Mouse (Mus musculus) ES-Bruce4 (cell line): ENCODE results near the gene Mars. TPM values are rescaled to one million over a fixed set of nuclear protein-coding genes. Genes with fewer than 3 reads are reported as not detected.

Experiments used
- H3K27ac ChIP-seq: 2 replicates; pipeline ENCODE4 v1.5.1; 2012; ENCODE audit warnings: low read length, inconsistent platforms; ENCODE audit not compliant: insufficient read depth
- H3K27me3 ChIP-seq: 2 replicates; pipeline ENCODE4 v1.6.1; 2012; ENCODE audit warnings: mild to moderate bottlenecking, low read length, inconsistent platforms; ENCODE audit not compliant: control insufficient read depth, poor library complexity, insufficient read depth, severe bottlenecking
- H3K36me3 ChIP-seq: 2 replicates; pipeline ENCODE4 v1.6.1; 2012; ENCODE audit warnings: inconsistent platforms, mild to moderate bottlenecking, low read length, moderate library complexity; ENCODE audit not compliant: control insufficient read depth, poor library complexity, insufficient read depth, severe bottlenecking
- H3K4me1 ChIP-seq: one replicate; pipeline ENCODE4 v1.8.1; 2011; ENCODE audit warnings: low read length; ENCODE audit not compliant: control insufficient read depth, insufficient read depth
- H3K4me3 ChIP-seq: 2 replicates; pipeline ENCODE4 v1.5.1; 2011; ENCODE audit warnings: low read depth, mild to moderate bottlenecking, low read length
- H3K9ac ChIP-seq: 2 replicates; pipeline ENCODE4 v1.6.1; 2012; ENCODE audit warnings: low read depth, mild to moderate bottlenecking, inconsistent platforms; ENCODE audit not compliant: poor library complexity, severe bottlenecking
- H3K9me3 ChIP-seq: replicated peaks from 2 replicates; pipeline ENCODE4 v1.6.1; 2012; ENCODE audit warnings: mild to moderate bottlenecking, low read length, inconsistent platforms; ENCODE audit not compliant: control insufficient read depth, poor library complexity, insufficient read depth, severe bottlenecking
- CTCF ChIP-seq: IDR thresholded peaks from one replicate; pipeline ENCODE4 v1.8.1; 2011; ENCODE audit warnings: low read depth, low read length
- EP300 ChIP-seq: IDR thresholded peaks from 2 replicates; pipeline ENCODE4 v1.6.1; 2011; ENCODE audit warnings: low read depth, low read length; ENCODE audit not compliant: insufficient read depth
- POLR2A ChIP-seq: IDR thresholded peaks from one replicate; pipeline ENCODE4 v1.8.1; 2011; ENCODE audit warnings: low read length; ENCODE audit not compliant: insufficient read depth
- polyA plus RNA-seq: library from polyadenylated mRNA; stranded (reverse); fragments of >200 nt; gene quantifications from 2 replicates; pipeline ENCODE4 v1.2.4, GENCODE M21; 2011; ENCODE audit warnings: low read depth; ENCODE audit not compliant: missing spikeins, insufficient read depth, insufficient read length

Gene Mars
- polyA plus RNA-seq, 1 experiment, result 136 TPM

GRCm38 (mm10) chr10:127352187-127352586 is 40.6 kb upstream of the Mars start:
- H3K27me3 ChIP-seq, result no peaks in the 10 kb centered on the region
- H3K9me3 ChIP-seq, result no peaks in the 10 kb centered on the region
- peak overlapping the region; percentile 16; the same call in 1 of the 2 replicates for H3K9ac ChIP-seq
- H3K27ac ChIP-seq, result no peak overlapping the region
- no peaks in the 10 kb centered on the region for H3K36me3 ChIP-seq
- no peak overlapping the region; the same call in 1 of the 2 replicates for H3K4me3 ChIP-seq
- no peaks in the 10 kb centered on the region for H3K4me1 ChIP-seq
- TF ChIP-seq CTCF (no peak), POLR2A (no peak), EP300 (no peak)

DNA sequence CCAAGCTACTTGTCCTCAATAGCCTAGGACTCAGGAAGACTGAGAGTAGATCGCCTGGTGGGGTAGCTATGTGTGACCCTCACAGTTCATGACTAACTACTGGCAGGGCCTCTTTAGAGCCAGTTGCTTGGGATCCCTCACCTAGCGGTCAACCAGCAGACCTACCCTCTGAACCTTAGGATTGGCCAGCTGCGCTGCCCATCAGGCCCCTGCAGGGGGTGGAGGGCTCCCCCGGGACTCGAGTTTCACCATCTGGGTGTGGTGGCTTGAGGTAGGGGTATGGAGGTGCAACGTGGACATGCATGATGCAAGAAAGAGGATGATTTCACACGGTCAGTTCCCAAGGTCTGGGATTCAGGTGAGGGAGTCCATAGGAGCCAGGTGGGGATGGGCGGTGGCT is 40.1 kb upstream of the Mars start:
- peak overlapping the region; percentile 20; the same call in 1 of the 2 replicates for H3K4me3 ChIP-seq
- no peaks in the 10 kb centered on the region for H3K36me3 ChIP-seq
- no peaks in the 10 kb centered on the region for H3K27me3 ChIP-seq
- no peak for TF ChIP-seq EP300
- no peak for TF ChIP-seq CTCF
- no peak for TF ChIP-seq POLR2A
- no peaks in the 10 kb centered on the region for H3K4me1 ChIP-seq
- no peak overlapping the region for H3K27ac ChIP-seq
- H3K9ac ChIP-seq, result peak overlapping the region; percentile 16; the same call in 1 of the 2 replicates
- no peaks in the 10 kb centered on the region for H3K9me3 ChIP-seq

DNA sequence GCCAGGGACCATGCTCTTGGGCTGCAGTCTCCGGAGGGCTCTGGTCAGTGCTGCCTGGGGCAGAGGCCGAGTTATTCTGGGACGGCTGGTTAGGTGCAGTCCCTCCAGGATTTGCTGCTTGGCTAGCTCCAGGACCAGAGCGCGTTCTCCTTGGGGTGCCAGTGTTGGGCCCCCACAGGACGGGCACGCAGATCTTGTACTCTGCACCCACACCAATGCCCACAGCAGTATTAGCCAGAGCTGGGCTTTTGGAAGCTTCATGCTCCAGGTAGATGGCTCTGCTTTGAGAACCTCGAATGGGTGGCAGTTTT is 39.7 kb upstream of the Mars start:
- Histone ChIP-seq H3K4me1 (no peaks in the 10 kb centered on the region), H3K9me3 (no peaks in the 10 kb centered on the region), H3K27ac (no peak overlapping the region), H3K4me3 (peak overlapping the region; percentile 58), H3K9ac (peak overlapping the region; percentile 6; the same call in 1 of the 2 replicates), H3K36me3 (no peaks in the 10 kb centered on the region), H3K27me3 (no peaks in the 10 kb centered on the region)
- TF ChIP-seq POLR2A (no peak), CTCF (no peak), EP300 (no peak)

- Histone ChIP-seq H3K9ac (peak overlapping the region; percentile 6; the same call in 1 of the 2 replicates), H3K4me3 (peak overlapping the region; percentile 58), H3K27ac (no peak overlapping the region), H3K4me1 (no peaks in the 10 kb centered on the region), H3K9me3 (no peaks in the 10 kb centered on the region), H3K27me3 (no peaks in the 10 kb centered on the region), H3K36me3 (no peaks in the 10 kb centered on the region)
- TF ChIP-seq CTCF (peak; percentile 98), POLR2A (no peak)
Observed at GRCm38 (mm10) chr10:127350594-127351284, 39.2 kb upstream of the Mars start.

DNA sequence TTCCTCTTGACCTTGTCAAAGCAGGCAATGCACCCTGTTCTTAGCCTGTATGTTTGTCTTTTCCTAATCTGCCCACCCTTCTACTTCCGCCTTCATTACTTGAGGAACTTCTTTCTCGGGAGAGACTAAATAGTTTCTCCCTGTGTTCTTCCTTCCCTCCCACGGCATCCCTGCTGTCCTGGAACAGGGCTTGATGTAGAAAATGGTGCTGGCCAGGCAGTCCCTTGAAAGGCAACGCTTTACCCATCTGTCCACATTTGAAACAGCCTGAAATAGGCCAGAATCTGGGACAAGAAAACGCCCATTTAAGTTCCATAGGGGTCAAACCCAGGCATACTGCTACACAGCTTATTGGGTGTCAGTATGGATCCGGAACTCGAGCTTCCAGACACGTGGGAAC is 38.2 kb upstream of the Mars start:
- no peak for TF ChIP-seq CTCF
- TF ChIP-seq POLR2A, result no peak
- no peak for TF ChIP-seq EP300
- no peak overlapping the region for H3K9ac ChIP-seq
- no peak overlapping the region for H3K27ac ChIP-seq
- no peaks in the 10 kb centered on the region for H3K27me3 ChIP-seq
- no peaks in the 10 kb centered on the region for H3K36me3 ChIP-seq
- no peak overlapping the region for H3K4me3 ChIP-seq
- H3K9me3 ChIP-seq, result no peaks in the 10 kb centered on the region
- H3K4me1 ChIP-seq, result no peaks in the 10 kb centered on the region

DNA sequence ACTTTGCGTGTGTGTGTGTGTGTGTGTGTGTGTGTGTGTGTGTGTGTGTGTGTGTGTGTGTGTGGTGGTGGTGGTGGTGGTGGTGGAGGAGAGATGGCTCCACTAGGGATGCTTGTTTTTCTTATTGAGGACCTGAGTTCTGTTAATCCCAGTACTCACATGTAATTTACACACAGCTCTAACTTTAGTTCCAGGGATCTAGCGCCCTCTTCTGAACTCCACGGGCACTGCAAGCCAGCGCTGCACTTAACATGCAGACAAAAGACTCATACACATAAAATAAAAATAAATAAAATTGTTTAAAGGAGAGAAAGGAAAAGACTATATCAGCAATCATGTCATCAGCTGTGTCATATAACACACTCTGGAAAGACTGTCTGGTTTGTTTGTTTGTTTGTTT is 37.4 kb upstream of the Mars start:
- TF ChIP-seq CTCF, result peak; percentile 71
- no peak for TF ChIP-seq EP300
- no peak for TF ChIP-seq POLR2A
- Histone ChIP-seq H3K27me3 (no peaks in the 10 kb centered on the region), H3K4me3 (no peak overlapping the region), H3K9ac (no peak overlapping the region), H3K36me3 (no peaks in the 10 kb centered on the region), H3K27ac (no peak overlapping the region), H3K4me1 (no peaks in the 10 kb centered on the region), H3K9me3 (no peaks in the 10 kb centered on the region)
